Mouse (Mus musculus) c-Kit-positive CD71-positive TER-119-positive erythroid progenitor cells, embryonic 14.5 days (primary cell): ENCODE data around the gene Kcmf1.

ENCODE experiments used
- DNase-seq: peaks from one replicate; pipeline ENCODE4 v3.0.0-alpha.2; 2013; ENCODE audit warnings: low spot score

Kcmf1 gene

GRCm38 (mm10) chr6:72899781-72900681, at the start of gene Kcmf1:
TSS of gene Kcmf1 (minus strand) at chr6:72899979.
- DNase-seq: peak; percentile 50

GRCm38 (mm10) chr6:72949161-72949756, 49.5 kb upstream of the Kcmf1 start:
- no peak for DNase-seq

- no peak for DNase-seq
Measured at GRCm38 (mm10) chr6:72948392-72948791, 48.6 kb upstream of the Kcmf1 start.

- DNase-seq: no peak
Measured at GRCm38 (mm10) chr6:72947960-72948359, 48.2 kb upstream of the Kcmf1 start.

- peak; percentile 51 for DNase-seq
Measured at GRCm38 (mm10) chr6:72940493-72940892, 40.7 kb upstream of the Kcmf1 start.

GRCm38 (mm10) chr6:72937859-72938258, 38.1 kb upstream of the Kcmf1 start:
- DNase-seq: no peak

GRCm38 (mm10) chr6:72937430-72937829, 37.7 kb upstream of the Kcmf1 start:
- no peak for DNase-seq

- DNase-seq: no peak
Measured at GRCm38 (mm10) chr6:72932955-72933354, 33.2 kb upstream of the Kcmf1 start.

GRCm38 (mm10) chr6:72931533-72931932, 31.8 kb upstream of the Kcmf1 start:
- no peak for DNase-seq

- no peak for DNase-seq
Measured at GRCm38 (mm10) chr6:72929795-72930398, 30.1 kb upstream of the Kcmf1 start.

- DNase-seq: no peak
Measured at GRCm38 (mm10) chr6:72926755-72927482, 27.1 kb upstream of the Kcmf1 start.

GRCm38 (mm10) chr6:72926031-72926430, 26.3 kb upstream of the Kcmf1 start:
- no peak for DNase-seq

GRCm38 (mm10) chr6:72923381-72923780, 23.6 kb upstream of the Kcmf1 start:
- no peak for DNase-seq

GRCm38 (mm10) chr6:72921081-72921480, 21.3 kb upstream of the Kcmf1 start:
- no peak for DNase-seq

- no peak for DNase-seq
Measured at GRCm38 (mm10) chr6:72918510-72919033, 18.8 kb upstream of the Kcmf1 start.

- no peak for DNase-seq
Measured at GRCm38 (mm10) chr6:72916330-72916729, 16.6 kb upstream of the Kcmf1 start.

GRCm38 (mm10) chr6:72914087-72914749, 14.4 kb upstream of the Kcmf1 start:
- DNase-seq: no peak

- DNase-seq: no peak
Measured at GRCm38 (mm10) chr6:72911261-72911660, 11.5 kb upstream of the Kcmf1 start.

GRCm38 (mm10) chr6:72902254-72902990, 2.6 kb upstream of the Kcmf1 start:
- DNase-seq: no peak

GRCm38 (mm10) chr6:72900952-72901351, 1.2 kb upstream of the Kcmf1 start:
- no peak for DNase-seq
